In the genomic region with DNA sequence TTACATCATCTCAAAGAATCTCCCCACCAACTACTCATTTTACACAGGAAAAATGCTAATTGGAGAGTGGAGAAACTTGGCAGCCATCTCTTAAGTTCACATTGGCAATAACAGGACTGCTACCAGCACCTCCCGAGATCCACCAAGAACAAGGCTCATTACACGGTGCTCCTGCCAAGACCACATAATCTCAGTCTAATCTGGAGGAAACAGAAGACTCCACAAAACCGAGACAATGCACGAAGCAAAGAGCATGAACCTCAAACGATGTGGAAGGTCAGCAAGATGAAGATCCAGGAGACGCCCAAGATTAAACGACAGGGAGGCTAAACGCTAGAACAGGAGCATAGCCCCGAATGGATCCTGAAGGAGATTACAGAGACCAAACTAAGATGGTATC, we compare ENCODE assay signal across 26 mouse cellular contexts. TPM values are rescaled to one million over a fixed set of nuclear protein-coding genes. Genes with fewer than 3 reads are reported as not detected.
A peak's percentile ranks its signal among the peaks of the same experiment; 100 is the strongest.
DNase-seq lines count a peak whose midpoint lies in the region; ATAC-seq lines count a peak whose summit lies in the region.
"Had no signal": no experiment of that assay in that cellular context is flagged by ENCODE, and none has a peak within 500 bp of the region (broad histone marks: within the 10 kb centered on the region; RNA-seq: fewer than 3 reads in every experiment).

No protein-coding gene starts in this region.

- no peak overlapping the region for H3K27ac ChIP-seq in heart, embryonic 11.5 days (ENCODE audit: low read depth, low read length)
- H3K27ac ChIP-seq: forebrain, embryonic 13.5 days; hindbrain, embryonic 10.5 days; hindbrain, embryonic 15.5 days; limb, embryonic 12.5 days; liver, embryonic 15.5 days; neural tube, embryonic 13.5 days had no signal

- H3K4me3 ChIP-seq in heart, embryonic 11.5 days (ENCODE audit: low read depth, low read length), result no peak overlapping the region
- H3K4me3 ChIP-seq: forebrain, embryonic 13.5 days; hindbrain, embryonic 10.5 days; hindbrain, embryonic 15.5 days; limb, embryonic 12.5 days; liver, embryonic 15.5 days; neural tube, embryonic 13.5 days had no signal

- peaks cover 2% of the 10 kb centered on the region; the same call in 1 of the 2 replicates for H3K9me3 ChIP-seq in heart, embryonic 11.5 days (replicated peaks; ENCODE audit: control insufficient read depth, low read length)
- H3K9me3 ChIP-seq: forebrain, embryonic 13.5 days; liver, embryonic 15.5 days had no signal

- no peaks in the 10 kb centered on the region for H3K27me3 ChIP-seq in heart, embryonic 11.5 days (ENCODE audit: control insufficient read depth, insufficient read depth, low read length)
- H3K27me3 ChIP-seq: forebrain, embryonic 13.5 days; limb, embryonic 12.5 days; liver, embryonic 15.5 days had no signal

- H3K36me3 ChIP-seq in heart, embryonic 11.5 days (ENCODE audit: control insufficient read depth, insufficient read depth, low read length), result no peaks in the 10 kb centered on the region
- H3K36me3 ChIP-seq: hindbrain, embryonic 10.5 days; hindbrain, embryonic 15.5 days; limb, embryonic 12.5 days; liver, embryonic 15.5 days; neural tube, embryonic 13.5 days had no signal

- H3K9ac ChIP-seq in heart, embryonic 11.5 days (ENCODE audit: low read depth, low read length), result no peak overlapping the region
- H3K9ac ChIP-seq: forebrain, embryonic 13.5 days; hindbrain, embryonic 15.5 days; limb, embryonic 12.5 days; liver, embryonic 15.5 days; lung, embryonic 14.5 days; neural tube, embryonic 13.5 days had no signal

- H3K4me2 ChIP-seq in heart, embryonic 11.5 days, result no peak overlapping the region
- H3K4me2 ChIP-seq: forebrain, embryonic 13.5 days; hindbrain, embryonic 15.5 days; limb, embryonic 12.5 days; liver, embryonic 15.5 days; lung, embryonic 14.5 days; midbrain, embryonic 11.5 days; neural tube, embryonic 13.5 days had no signal

- no peaks in the 10 kb centered on the region; the same call in 1 of the 2 replicates for H3K4me1 ChIP-seq in heart, embryonic 11.5 days (ENCODE audit: control insufficient read depth, insufficient read depth, low read length)
- H3K4me1 ChIP-seq: forebrain, embryonic 13.5 days; liver, embryonic 15.5 days had no signal

- peak; percentile 49 to 83 for DNase-seq in heart, adult 18-20 months
- peak; percentile 62 for DNase-seq in 416B (ENCODE audit: low read depth)
- no peak for DNase-seq in urinary bladder, postnatal 36 days (ENCODE audit: low spot score in 2 of 2)
- DNase-seq in cerebellum, adult 9-11 months, result no peak
- DNase-seq: adrenal gland, postnatal 25 days; cerebellum, adult 18-20 months; cerebellum, postnatal 14 days; gastrocnemius, postnatal 36 days; kidney, postnatal 14 days; layer of hippocampus, adult 9-11 months; lung, embryonic 14.5 days; lung, postnatal 14 days; right cerebral cortex, postnatal 4 days; thymus, adult 2 months; thymus, postnatal 4 days had no signal

- ATAC-seq in heart, embryonic 11.5 days (replicated peaks; ENCODE audit: insufficient number of reproducible peaks, low FRiP score, low TSS enrichment), result no peak
- peak; percentile 50 for ATAC-seq in common myeloid progenitor, adult 5-6 weeks (replicated peaks; ENCODE audit: low read depth, poor library complexity, severe bottlenecking)
- ATAC-seq in megakaryocyte progenitor cell, adult 5-6 weeks (replicated peaks; ENCODE audit: poor library complexity), result peak; percentile 58
- ATAC-seq: CD4-positive, CD25-positive, alpha-beta regulatory T cell, adult 4 months; forebrain, embryonic 13.5 days had no signal

- 81% methylated on average over 9 of the region's 9 CpGs for WGBS in heart, embryonic 11.5 days (ENCODE audit: insufficient replicate concordance)

RNA-seq across cellular contexts. Expression of a gene that starts 38.5 kb away (rescaled TPM):
- total RNA-seq in heart, adult 18-20 months (2021), result 10 to 100 TPM; 13.0 to 15.4 TPM
- polyA plus RNA-seq in heart, embryonic 11.5 days (2014; fragmentation: Nextera tagmentation; extraction: Ambion mirVana), result 3.0 and 3.3 TPM in 2 replicates
- total RNA-seq in common myeloid progenitor, adult 5-6 weeks (2017), result 9.9 and 15.8 TPM in 2 replicates
- total RNA-seq in megakaryocyte progenitor cell, adult 5-6 weeks (2015), result 10.7 and 10.9 TPM in 2 replicates
- total RNA-seq in megakaryocyte progenitor cell, adult 5-6 weeks (2017), result 27.4 and 29.5 TPM in 2 replicates

Comparison
In these comparisons a context has a peak if more than half of its experiments do, and no peak if none do; other contexts are left out.
1. DNase-seq: peak in heart, adult 18-20 months (2 of 2) and 416B (single experiment); none in urinary bladder, postnatal 36 days (0 of 2) and cerebellum, adult 9-11 months (single experiment).